Mouse (Mus musculus): ENCODE data around the gene Gli2. TPM values are rescaled to one million over a fixed set of nuclear protein-coding genes. Genes with fewer than 3 reads are reported as not detected.

The Gli2 gene
- total RNA-seq, 2 experiments from 2014 or later = not detected

- ATAC-seq (ENCODE audit: poor library complexity, severe bottlenecking) = no peak
Measured at GRCm38 (mm10) chr1:119003852-119004398, 49.5 kb downstream of the Gli2 start.

- no peak for ATAC-seq (ENCODE audit: poor library complexity, severe bottlenecking)
Measured at GRCm38 (mm10) chr1:119001454-119002034, 51.9 kb downstream of the Gli2 start.

GRCm38 (mm10) chr1:118994482-118995105 lies 58.8 kb downstream of the Gli2 start:
- ATAC-seq (ENCODE audit: poor library complexity, severe bottlenecking) = no peak

GRCm38 (mm10) chr1:118993775-118994174 lies 59.6 kb downstream of the Gli2 start:
- no peak for ATAC-seq (ENCODE audit: poor library complexity, severe bottlenecking)

GRCm38 (mm10) chr1:118988331-118988730 lies 65.1 kb downstream of the Gli2 start:
- no peak for ATAC-seq (ENCODE audit: poor library complexity, severe bottlenecking)

- ATAC-seq (ENCODE audit: poor library complexity, severe bottlenecking) = no peak
Measured at GRCm38 (mm10) chr1:118987538-118987937, 65.9 kb downstream of the Gli2 start.

GRCm38 (mm10) chr1:118983389-118983788 lies 70.0 kb downstream of the Gli2 start:
- no peak for ATAC-seq (ENCODE audit: poor library complexity, severe bottlenecking)

- ATAC-seq (ENCODE audit: poor library complexity, severe bottlenecking) = no peak
Measured at GRCm38 (mm10) chr1:118982805-118983211, 70.6 kb downstream of the Gli2 start.

- ATAC-seq (ENCODE audit: poor library complexity, severe bottlenecking) = no peak
Measured at GRCm38 (mm10) chr1:118981943-118982804, 71.2 kb downstream of the Gli2 start.

GRCm38 (mm10) chr1:118980636-118981035 lies 72.8 kb downstream of the Gli2 start:
- ATAC-seq (ENCODE audit: poor library complexity, severe bottlenecking) = no peak

- no peak for ATAC-seq (ENCODE audit: poor library complexity, severe bottlenecking)
Measured at GRCm38 (mm10) chr1:118976596-118976995, 76.8 kb downstream of the Gli2 start.

GRCm38 (mm10) chr1:118975376-118975775 lies 78.0 kb downstream of the Gli2 start:
- no peak for ATAC-seq (ENCODE audit: poor library complexity, severe bottlenecking)

- no peak for ATAC-seq (ENCODE audit: poor library complexity, severe bottlenecking)
Measured at GRCm38 (mm10) chr1:118970068-118970467, 83.4 kb downstream of the Gli2 start.

- ATAC-seq (ENCODE audit: poor library complexity, severe bottlenecking) = no peak
Measured at GRCm38 (mm10) chr1:118969409-118969808, 84.0 kb downstream of the Gli2 start.

- ATAC-seq (ENCODE audit: poor library complexity, severe bottlenecking) = no peak
Measured at GRCm38 (mm10) chr1:118968661-118969179, 84.7 kb downstream of the Gli2 start.

GRCm38 (mm10) chr1:118967976-118968375 lies 85.4 kb downstream of the Gli2 start:
- no peak for ATAC-seq (ENCODE audit: poor library complexity, severe bottlenecking)

- ATAC-seq (ENCODE audit: poor library complexity, severe bottlenecking) = no peak
Measured at GRCm38 (mm10) chr1:118967281-118967680, 86.1 kb downstream of the Gli2 start.

- no peak for ATAC-seq (ENCODE audit: poor library complexity, severe bottlenecking)
Measured at GRCm38 (mm10) chr1:118958644-118959043, 94.8 kb downstream of the Gli2 start.

GRCm38 (mm10) chr1:118955791-118956190 lies 97.6 kb downstream of the Gli2 start:
- ATAC-seq (ENCODE audit: poor library complexity, severe bottlenecking) = no peak

- ATAC-seq (ENCODE audit: poor library complexity, severe bottlenecking) = no peak
Measured at GRCm38 (mm10) chr1:118954434-118955301, 98.8 kb downstream of the Gli2 start.

Measured in megakaryocyte, adult 5-6 weeks (primary cell).